28 mouse cellular contexts compared by ENCODE assay signal in genomic region chr4:130211870-130212269, GRCm38 (mm10). TPM values are rescaled to one million over a fixed set of nuclear protein-coding genes. Genes with fewer than 3 reads are reported as not detected.
"Had no signal": no experiment of that assay in that cellular context is flagged by ENCODE, and none has a peak within 500 bp of the region (broad histone marks: within the 10 kb centered on the region; RNA-seq: fewer than 3 reads in every experiment).

No protein-coding gene starts in this region.

- H3K4me3 ChIP-seq: intestine, embryonic 15.5 days; left cerebral cortex, adult 2 months; megakaryocyte, embryonic 14.5 days had no signal

- H3K27me3 ChIP-seq: intestine, embryonic 15.5 days had no signal

- H3K27ac ChIP-seq: intestine, embryonic 15.5 days; left cerebral cortex, adult 2 months; macrophage; stomach, postnatal 0 days had no signal

- H3K4me1 ChIP-seq: intestine, embryonic 15.5 days had no signal

- H3K36me3 ChIP-seq: intestine, embryonic 15.5 days had no signal

- H3K9ac ChIP-seq: intestine, embryonic 15.5 days; lung, embryonic 14.5 days had no signal

- H3K4me2 ChIP-seq: intestine, embryonic 15.5 days; lung, embryonic 14.5 days; midbrain, embryonic 11.5 days had no signal

- H3K9me3 ChIP-seq: intestine, embryonic 15.5 days had no signal

- ATAC-seq: intestine, embryonic 15.5 days; lung, postnatal 0 days had no signal

- DNase-seq: kidney, adult 11 months; kidney, adult 8-10 months; kidney, postnatal 25 days; layer of hippocampus, postnatal 36 days; lung, embryonic 14.5 days; midbrain, embryonic 14.5 days; right cerebral cortex, postnatal 14 days; right cerebral cortex, postnatal 4 days; thymus, adult 2 months; thymus, postnatal 14 days; thymus, postnatal 4 days had no signal

RNA-seq across cellular contexts. Expression of gene Gm853, which starts 10.3 kb away (rescaled TPM):
- total RNA-seq: layer of hippocampus, postnatal 10 days; layer of hippocampus, postnatal 36 days; left cerebral cortex, adult 2 months; left cerebral cortex, postnatal 10 days; left cerebral cortex, postnatal 36 days had no signal
- polyA plus RNA-seq: intestine, embryonic 15.5 days; large intestine, adult 2 months; limb, embryonic 11.5 days; liver, embryonic 16.5 days; lung, embryonic 14.5 days; lung, postnatal 0 days; macrophage; midbrain, embryonic 11.5 days; midbrain, embryonic 14.5 days; midbrain, postnatal 0 days; neural tube, embryonic 11.5 days; neural tube, embryonic 14.5 days; stomach, embryonic 14.5 days; stomach, postnatal 0 days had no signal

RNA-seq across cellular contexts. Expression of gene Tinagl1, which starts 36.9 kb away (rescaled TPM):
- polyA plus RNA-seq: macrophage had no signal
